Mouse (Mus musculus) c-Kit-positive CD71-positive TER-119-positive erythroid progenitor cells, embryonic 14.5 days (primary cell): ENCODE results near the gene Padi2.

Experiments used
- DNase-seq: peaks from one replicate; pipeline ENCODE4 v3.0.0-alpha.2; 2013; ENCODE audit warnings: low spot score

Gene Padi2

GRCm38 (mm10) chr4:140986711-140987395 lies 80.7 kb downstream of the Padi2 start, which contains the start of gene Atp13a2:
Atp13a2 (plus strand) TSS chr4:140986873.
- peak; percentile 72 for DNase-seq

GRCm38 (mm10) chr4:140987476-140987875 lies 81.3 kb downstream of the Padi2 start:
- no peak for DNase-seq

- DNase-seq: no peak
These were observed 82.7 kb downstream of the Padi2 start for GRCm38 (mm10) chr4:140988706-140989290.

- no peak for DNase-seq
These were observed 83.3 kb downstream of the Padi2 start for GRCm38 (mm10) chr4:140989447-140989846.

GRCm38 (mm10) chr4:140992215-140992614 lies 86.1 kb downstream of the Padi2 start:
- no peak for DNase-seq

GRCm38 (mm10) chr4:140993846-140994245 lies 87.7 kb downstream of the Padi2 start:
- DNase-seq: no peak

- no peak for DNase-seq
These were observed 89.7 kb downstream of the Padi2 start for GRCm38 (mm10) chr4:140995811-140996210.

- DNase-seq: no peak
These were observed 90.7 kb downstream of the Padi2 start for GRCm38 (mm10) chr4:140996812-140997211.
